Mouse (Mus musculus) embryo, embryonic 11 days (tissue): ENCODE measurements around the gene Lsm12.

Source experiments
- DNase-seq: peaks from one replicate; pipeline ENCODE4 v3.0.0-alpha.2; 2015

Gene Lsm12

GRCm38 (mm10) chr11:102216056-102216885 lies 31.2 kb upstream of the Lsm12 start:
- no peak for DNase-seq

GRCm38 (mm10) chr11:102215511-102215910 lies 30.4 kb upstream of the Lsm12 start:
- no peak for DNase-seq

GRCm38 (mm10) chr11:102214430-102215156 lies 29.5 kb upstream of the Lsm12 start:
- DNase-seq: no peak

- no peak for DNase-seq
Measured at GRCm38 (mm10) chr11:102211936-102212341, 26.8 kb upstream of the Lsm12 start.

GRCm38 (mm10) chr11:102211011-102211410 lies 25.9 kb upstream of the Lsm12 start:
- DNase-seq: no peak

- no peak for DNase-seq
Measured at GRCm38 (mm10) chr11:102210185-102210584, 25.1 kb upstream of the Lsm12 start.

GRCm38 (mm10) chr11:102209742-102210141 lies 24.6 kb upstream of the Lsm12 start:
- DNase-seq: no peak

GRCm38 (mm10) chr11:102208846-102209245 lies 23.8 kb upstream of the Lsm12 start:
- DNase-seq: no peak

- peak; percentile 61 for DNase-seq
Measured at GRCm38 (mm10) chr11:102207825-102208777, 23.0 kb upstream of the Lsm12 start.

- DNase-seq: no peak
Measured at GRCm38 (mm10) chr11:102206481-102206880, 21.4 kb upstream of the Lsm12 start.

GRCm38 (mm10) chr11:102201408-102201821 lies 16.3 kb upstream of the Lsm12 start:
- DNase-seq: no peak

GRCm38 (mm10) chr11:102199856-102200255 lies 14.8 kb upstream of the Lsm12 start:
- no peak for DNase-seq

- DNase-seq: no peak
Measured at GRCm38 (mm10) chr11:102198245-102198644, 13.1 kb upstream of the Lsm12 start.

- DNase-seq: no peak
Measured at GRCm38 (mm10) chr11:102196018-102196797, 11.1 kb upstream of the Lsm12 start.

- DNase-seq: no peak
Measured at GRCm38 (mm10) chr11:102193657-102194440, 8.8 kb upstream of the Lsm12 start.

GRCm38 (mm10) chr11:102190848-102191247 lies 5.8 kb upstream of the Lsm12 start:
- DNase-seq: no peak

- peak; percentile 96 for DNase-seq
Measured at GRCm38 (mm10) chr11:102189461-102190436, 4.7 kb upstream of the Lsm12 start, which contains the start of gene G6pc3. Gene G6pc3 (plus strand): TSS chr11:102189620.

- no peak for DNase-seq
Measured at GRCm38 (mm10) chr11:102188980-102189379, 3.9 kb upstream of the Lsm12 start.

- no peak for DNase-seq
Measured at GRCm38 (mm10) chr11:102186235-102186634, 1.1 kb upstream of the Lsm12 start.

GRCm38 (mm10) chr11:102185677-102186076 lies 581 bp upstream of the Lsm12 start:
- DNase-seq: no peak
